Mouse (Mus musculus): Measurements from ENCODE around the gene 6030445D17Rik. TPM values are rescaled to one million over a fixed set of nuclear protein-coding genes. Genes with fewer than 3 reads are reported as not detected.

6030445D17Rik gene
- total RNA-seq, 2 experiments from 2014 or later = 0.40 to 0.50 TPM

DNA sequence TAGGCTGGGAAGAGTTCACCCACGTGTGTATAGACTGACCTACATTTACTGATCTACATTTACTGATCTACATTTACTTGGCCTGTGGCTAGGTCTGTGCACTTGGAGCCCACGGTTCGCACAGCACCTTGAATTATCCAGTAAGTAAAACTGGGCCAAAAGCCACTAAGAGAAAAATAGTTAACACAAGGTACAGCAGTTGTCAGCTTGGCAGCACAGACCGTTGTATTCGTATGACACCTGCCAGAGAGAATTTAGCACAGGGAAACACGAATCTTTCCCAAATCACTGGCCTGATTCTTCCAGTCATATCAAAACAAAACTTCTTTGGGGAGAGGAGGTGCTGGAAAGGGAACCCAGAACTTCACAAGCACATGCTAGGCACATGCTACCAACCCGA is 3.8 kb upstream of the 6030445D17Rik start:
- no peak for DNase-seq (ENCODE audit: low spot score in 2 of 2)

GRCm38 (mm10) chr4:136459210-136459609 is 2.8 kb upstream of the 6030445D17Rik start:
- no peak for DNase-seq (ENCODE audit: low spot score in 2 of 2)

DNA sequence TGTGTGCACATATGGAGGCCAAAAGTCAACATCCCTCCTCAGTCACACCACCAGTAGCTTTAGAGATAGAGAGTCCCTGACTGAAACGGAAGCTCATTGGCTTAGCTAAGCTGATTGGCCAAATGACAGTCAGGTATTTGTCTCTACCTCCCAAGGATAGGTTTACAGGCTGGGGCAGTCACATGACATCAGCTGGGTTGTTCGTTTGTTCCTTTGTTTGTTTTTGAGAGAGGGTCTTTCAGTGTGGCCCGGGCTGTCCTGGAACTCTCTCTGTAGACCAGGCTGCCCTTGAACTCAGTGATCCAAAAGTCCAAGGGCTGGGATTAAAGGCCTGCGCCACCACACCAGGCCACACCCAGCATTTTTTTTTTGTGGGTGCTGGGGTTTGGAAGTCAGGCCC is 844 bp upstream of the 6030445D17Rik start:
- no peak for DNase-seq (ENCODE audit: low spot score in 2 of 2)

GRCm38 (mm10) chr4:136461761-136462085 is 327 bp upstream of the 6030445D17Rik start:
- DNase-seq (ENCODE audit: low spot score in 2 of 2) = no peak

- no peak for DNase-seq (ENCODE audit: low spot score in 2 of 2)
These were observed 759 bp downstream of the 6030445D17Rik start for GRCm38 (mm10) chr4:136462839-136463178.

DNA sequence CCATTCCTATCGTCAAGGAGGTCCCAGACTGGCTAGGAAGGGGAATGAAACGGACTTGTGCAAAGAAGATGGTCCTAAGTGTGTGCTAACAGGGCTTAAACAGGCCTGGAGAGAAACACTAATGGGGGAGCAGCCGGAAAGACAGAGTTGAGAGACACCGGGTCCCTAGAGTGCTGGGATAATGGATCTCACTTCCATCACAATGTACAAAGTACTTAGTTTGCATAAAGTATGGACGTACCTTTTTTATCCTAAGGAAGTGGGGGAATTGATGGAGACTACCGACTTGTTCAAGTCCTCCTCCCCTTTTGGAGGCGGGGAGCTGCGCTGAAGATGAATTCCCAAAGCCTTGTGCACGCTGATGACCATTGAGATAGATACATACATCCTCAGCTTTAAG is 1.4 kb downstream of the 6030445D17Rik start:
- DNase-seq (ENCODE audit: low spot score in 2 of 2) = no peak

- no peak for DNase-seq (ENCODE audit: low spot score in 2 of 2)
These were observed 4.2 kb downstream of the 6030445D17Rik start for GRCm38 (mm10) chr4:136466226-136466625.

GRCm38 (mm10) chr4:136468553-136469327 is 6.7 kb downstream of the 6030445D17Rik start:
- no peak for DNase-seq (ENCODE audit: low spot score in 2 of 2)

DNA sequence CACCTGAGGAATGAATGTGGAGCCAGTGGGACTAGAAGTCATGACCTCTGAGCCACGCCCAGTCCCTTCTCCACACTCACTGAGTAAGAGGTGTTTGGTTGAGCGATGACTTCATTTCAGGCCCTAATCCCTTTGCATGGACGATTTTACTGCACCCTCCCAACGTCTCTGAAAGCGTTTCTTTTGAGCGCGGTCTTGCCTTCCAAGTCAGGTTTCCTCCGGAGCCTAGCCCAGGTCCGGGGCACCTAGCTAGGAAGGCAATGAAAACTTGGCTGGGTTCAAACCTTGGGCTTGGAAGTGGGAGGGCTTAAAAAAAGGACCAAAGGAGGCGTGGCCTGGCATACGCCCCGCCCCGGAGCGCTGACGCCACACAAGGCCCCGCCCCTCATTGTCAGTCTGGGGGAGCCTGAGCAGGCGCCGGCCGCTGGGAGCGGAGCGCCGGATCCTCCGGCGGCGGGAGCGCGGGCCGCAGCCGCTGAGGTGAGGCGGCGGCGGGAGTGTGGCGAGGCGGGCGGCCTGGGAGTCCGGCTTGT is 7.4 kb downstream of the 6030445D17Rik start, which contains the start of gene Luzp1:
Gene Luzp1 (plus strand): TSS at position 391 of the 533 bp plus-strand sequence.
- DNase-seq (ENCODE audit: low spot score in 2 of 2) = peak; percentile 85 to 89

GRCm38 (mm10) chr4:136469941-136470346 is 7.9 kb downstream of the 6030445D17Rik start:
- peak in 1 of 2 experiments; percentile 31 for DNase-seq (ENCODE audit: low spot score in 2 of 2)

DNA sequence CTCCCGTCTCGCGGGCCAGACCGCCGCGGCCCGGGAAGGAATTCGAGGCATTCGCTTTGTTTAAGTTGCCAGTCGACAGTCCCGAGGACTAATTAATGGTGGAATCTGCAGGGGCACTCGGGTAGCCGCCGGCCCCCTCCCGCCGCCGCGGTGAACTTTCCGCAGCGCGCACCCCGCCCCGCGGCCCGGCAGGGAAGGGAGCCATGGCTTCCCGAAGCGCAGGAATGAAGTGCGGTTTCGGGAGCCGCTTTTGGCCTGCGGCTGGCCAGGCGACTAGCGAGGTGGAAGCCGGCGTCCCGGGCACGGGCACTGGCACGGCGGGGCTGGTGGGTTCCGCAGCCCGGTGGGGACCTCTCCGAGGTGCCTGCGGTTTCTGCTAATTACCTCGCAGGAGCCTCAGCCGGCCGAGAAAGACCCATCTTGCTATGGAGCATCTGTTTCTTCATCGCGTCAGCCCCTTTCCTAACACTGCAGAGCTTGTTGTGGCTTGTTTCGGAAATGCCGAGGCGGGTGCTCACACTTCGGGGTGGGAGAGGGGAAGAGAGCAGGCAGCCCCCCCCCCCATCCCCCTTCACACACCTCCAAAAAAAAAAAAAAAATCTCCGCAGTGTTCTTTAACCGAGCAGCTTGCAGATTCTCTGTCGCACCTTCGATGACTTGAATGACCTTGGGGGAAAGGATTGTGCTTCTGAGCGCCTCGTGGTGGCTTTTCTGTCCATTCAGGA is 8.5 kb downstream of the 6030445D17Rik start:
- peak; percentile 16 to 22 for DNase-seq (ENCODE audit: low spot score in 2 of 2)

- no peak for DNase-seq (ENCODE audit: low spot score in 2 of 2)
These were observed 14.6 kb downstream of the 6030445D17Rik start for GRCm38 (mm10) chr4:136476692-136477091.

DNA sequence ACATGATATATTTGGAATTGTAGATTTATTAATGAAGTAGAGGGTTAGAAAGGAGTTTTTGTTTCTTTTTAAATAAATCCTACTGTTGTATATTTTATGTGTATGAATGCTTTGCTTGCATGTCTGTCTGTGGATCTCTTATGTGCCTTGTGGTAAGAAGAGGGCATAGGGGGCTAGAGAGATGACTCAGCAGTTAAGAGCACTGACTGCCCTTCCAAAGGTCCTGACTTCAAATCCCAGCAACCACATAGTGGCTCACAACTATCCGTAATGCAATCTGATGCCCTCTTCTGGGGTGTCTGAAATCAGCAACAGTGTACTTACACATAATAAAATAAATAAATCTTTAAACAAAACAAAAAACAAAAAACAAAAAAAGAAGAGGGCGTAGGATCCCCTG is 24.5 kb downstream of the 6030445D17Rik start:
- no peak for DNase-seq (ENCODE audit: low spot score in 2 of 2)

GRCm38 (mm10) chr4:136495993-136496392 is 33.9 kb downstream of the 6030445D17Rik start:
- no peak for DNase-seq (ENCODE audit: low spot score in 2 of 2)

- DNase-seq (ENCODE audit: low spot score in 2 of 2) = no peak
These were observed 43.6 kb downstream of the 6030445D17Rik start for GRCm38 (mm10) chr4:136505426-136506215.

- no peak for DNase-seq (ENCODE audit: low spot score in 2 of 2)
These were observed 47.8 kb downstream of the 6030445D17Rik start for GRCm38 (mm10) chr4:136509857-136510256.

DNA sequence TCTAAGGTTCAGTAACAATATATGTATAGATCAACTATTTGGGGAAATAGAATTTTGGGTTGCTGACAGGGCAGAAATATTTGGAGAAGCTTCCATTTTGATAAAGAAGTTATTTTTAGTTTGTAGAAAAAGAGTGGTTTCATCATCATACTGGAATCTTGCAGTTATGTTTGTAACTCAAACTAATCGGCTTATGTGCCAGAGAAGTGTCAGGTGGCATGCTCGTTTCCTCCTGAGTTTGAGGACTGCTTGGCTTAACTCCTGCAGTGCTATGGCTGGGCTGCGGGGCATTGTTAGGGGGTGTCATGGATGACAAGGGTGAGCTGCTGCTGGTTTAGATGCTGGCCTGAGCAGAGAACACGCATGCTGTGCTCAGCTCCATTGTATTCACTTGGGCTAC is 49.7 kb downstream of the 6030445D17Rik start:
- DNase-seq (ENCODE audit: low spot score in 2 of 2) = no peak

DNA sequence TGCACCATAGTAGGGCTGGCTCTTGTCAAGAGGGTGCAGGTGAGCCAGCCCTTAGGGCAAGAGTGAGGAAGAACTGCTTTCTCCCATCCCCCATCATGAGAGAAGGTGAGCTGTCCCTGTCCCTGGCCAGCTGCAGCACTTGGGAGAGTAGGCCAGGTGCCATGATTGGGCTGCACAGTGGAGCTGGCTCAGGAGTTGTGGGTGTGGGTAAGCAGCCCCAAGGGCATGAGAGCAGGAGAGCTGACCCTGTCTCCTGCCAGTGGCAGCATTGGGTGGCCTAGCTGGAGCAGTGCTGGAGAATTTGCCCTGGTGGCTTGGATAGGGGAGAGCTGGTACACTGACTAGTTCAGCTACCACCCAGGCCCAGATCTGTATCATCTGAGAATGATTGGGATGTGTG is 50.9 kb downstream of the 6030445D17Rik start:
- peak in 1 of 2 experiments; percentile 3 for DNase-seq (ENCODE audit: low spot score in 2 of 2)
